Mouse (Mus musculus) bone marrow macrophage, adult 2 months (primary cell): ENCODE measurements around the gene Rps6ka5.

ENCODE experiments used
- CTCF ChIP-seq: IDR thresholded peaks from 2 replicates; pipeline ENCODE4 v1.5.1; 2012; ENCODE audit warnings: low read depth, mild to moderate bottlenecking, low read length, moderate library complexity
- POLR2A ChIP-seq: IDR thresholded peaks from 2 replicates; pipeline ENCODE4 v1.6.1; 2012; ENCODE audit warnings: mild to moderate bottlenecking, low read depth, low read length, borderline replicate concordance

DNA sequence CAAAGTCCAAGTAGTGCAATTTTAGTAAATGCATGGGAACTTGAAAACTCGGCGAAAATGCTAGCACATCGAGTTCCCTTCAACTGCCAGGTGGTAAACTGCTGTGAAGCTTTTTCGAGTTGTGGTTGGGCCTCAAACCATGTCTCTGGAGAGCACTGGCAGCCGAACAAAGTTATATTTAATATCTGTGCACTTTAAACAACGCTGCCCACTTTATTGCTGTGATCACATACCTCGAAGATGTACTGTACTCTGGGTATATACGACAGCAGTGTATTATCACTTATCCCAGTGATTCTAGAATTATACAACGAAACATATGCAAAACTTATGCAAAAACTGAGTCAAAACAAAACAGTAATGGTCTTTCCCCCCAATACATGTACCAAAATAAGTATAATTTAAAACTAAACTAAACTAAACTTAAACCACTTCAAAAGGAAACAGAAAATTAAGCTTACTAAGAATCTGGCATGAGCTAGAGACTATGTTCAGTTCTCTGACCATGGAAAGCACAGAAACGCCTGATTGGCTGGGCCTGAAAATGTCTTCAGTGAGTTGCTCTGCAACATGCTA, 15.6 kb downstream of the Rps6ka5 start:
- TF ChIP-seq CTCF (no peak), POLR2A (no peak)
